Mouse (Mus musculus) monocyte, adult 5-6 weeks (primary cell): ENCODE results near the gene Adamts12. TPM values are rescaled to one million over a fixed set of nuclear protein-coding genes. Genes with fewer than 3 reads are reported as not detected.

Experiments used
- ATAC-seq: fragments of 153-309, 156-312 bp; replicated peaks from 2 replicates; pipeline ENCODE4 v1.8.0; 2017; ENCODE audit warnings: mild to moderate bottlenecking; ENCODE audit not compliant: low TSS enrichment, insufficient number of reproducible peaks, severe bottlenecking, poor library complexity, low FRiP score
- total RNA-seq: library from RNA; stranded (forward); fragments of 200-1000, 200-491, 200-594 nt; gene quantifications from 3 replicates; pipeline ENCODE4 v1.2.3, GENCODE M21; 2017

Gene Adamts12
- total RNA-seq, 1 experiment from 2014 or later = not detected

- no peak for ATAC-seq
Observed at GRCm38 (mm10) chr15:11364795-11365194, 300.2 kb downstream of the Adamts12 start.

GRCm38 (mm10) chr15:11369572-11369971, 305.0 kb downstream of the Adamts12 start:
- no peak for ATAC-seq

- no peak for ATAC-seq
Observed at GRCm38 (mm10) chr15:11370477-11371085, 306.0 kb downstream of the Adamts12 start.

- no peak for ATAC-seq
Observed at GRCm38 (mm10) chr15:11379431-11380086, 315.0 kb downstream of the Adamts12 start.

- no peak for ATAC-seq
Observed at GRCm38 (mm10) chr15:11380087-11380530, 315.5 kb downstream of the Adamts12 start.

- no peak for ATAC-seq
Observed at GRCm38 (mm10) chr15:11380616-11381015, 316.0 kb downstream of the Adamts12 start.

- ATAC-seq = no peak
Observed at GRCm38 (mm10) chr15:11382585-11382984, 318.0 kb downstream of the Adamts12 start.

- ATAC-seq = no peak
Observed at GRCm38 (mm10) chr15:11383796-11384195, 319.2 kb downstream of the Adamts12 start.

GRCm38 (mm10) chr15:11392903-11393302, 328.3 kb downstream of the Adamts12 start:
- ATAC-seq = no peak

- ATAC-seq = no peak
Observed at GRCm38 (mm10) chr15:11396421-11396820, 331.8 kb downstream of the Adamts12 start.

Other genes with a start within 250 kb of the Adamts12 start
- gene C1qtnf3, start 112.5 kb upstream of the Adamts12 start, total RNA-seq = not detected in 3 replicates
- 2.7 to 3.7 TPM in 2 of 3 replicates, not detected in the other for gene Amacr, start 83.0 kb upstream of the Adamts12 start, total RNA-seq
- not detected in 3 replicates for gene Slc45a2, start 64.1 kb upstream of the Adamts12 start, total RNA-seq
- not detected in 3 replicates for gene Rxfp3, start 26.8 kb upstream of the Adamts12 start, total RNA-seq